ENCODE assay signal across 23 mouse cellular contexts in the genomic region with DNA sequence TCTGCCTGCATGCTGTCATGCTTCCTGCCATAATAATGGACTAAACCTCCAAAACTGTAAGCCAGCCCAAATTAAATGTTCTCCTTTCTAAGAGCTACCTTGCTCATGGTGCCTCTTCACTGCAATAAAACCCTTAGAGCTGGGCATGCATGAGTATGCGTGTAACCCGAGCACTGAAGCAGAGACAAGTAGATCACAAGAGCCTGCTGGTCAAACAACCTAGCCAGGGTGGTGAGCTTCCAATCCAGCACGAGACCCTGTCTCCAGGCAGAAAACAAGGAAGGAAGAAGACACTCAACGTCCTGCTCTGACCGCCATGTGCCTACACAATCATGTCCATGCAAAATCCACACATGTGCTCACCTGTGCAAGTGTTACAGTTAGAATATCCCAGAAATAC. TPM values are rescaled to one million over a fixed set of nuclear protein-coding genes. Genes with fewer than 3 reads are reported as not detected.
DNase-seq lines count a peak whose midpoint lies in the region; ATAC-seq and TF ChIP-seq lines count a peak whose summit lies in the region.
"Had no signal": no experiment of that assay in that cellular context is flagged by ENCODE, and none has a peak within 500 bp of the region (broad histone marks: within the 10 kb centered on the region; RNA-seq: fewer than 3 reads in every experiment).

No protein-coding gene starts in this region.

- 66% methylated on average over 5 of the region's 5 CpGs for WGBS in cerebellum, adult 2 months
- 79% methylated on average over 5 of the region's 5 CpGs for WGBS in intestine, embryonic 16.5 days
- WGBS in intestine, embryonic 15.5 days, result 79% methylated on average over 5 of the region's 5 CpGs
- WGBS in lung, embryonic 14.5 days, result 62% methylated on average over 5 of the region's 5 CpGs

- H3K27ac ChIP-seq in cerebellum, adult 2 months (ENCODE audit: insufficient read depth, low read length), result 0 out of 2 replicates have a peak overlapping the region, but pooled peaks have one; percentile 26
- H3K27ac ChIP-seq in intestine, embryonic 16.5 days (ENCODE audit: low read length), result peak overlapping the region; percentile 26; the same call in 1 of the 2 replicates
- H3K27ac ChIP-seq in intestine, embryonic 15.5 days, result no peak overlapping the region
- H3K27ac ChIP-seq in lung, embryonic 14.5 days (ENCODE audit: low read depth), result peak overlapping the region; percentile 42; the same call in 1 of the 2 replicates
- peak overlapping the region; percentile 3; the same call in 1 of the 2 replicates for H3K27ac ChIP-seq in bone marrow macrophage, adult 2 months (ENCODE audit: insufficient read depth, low read depth, low read length)
- H3K27ac ChIP-seq: embryonic facial prominence, embryonic 13.5 days; forebrain, embryonic 12.5 days; hindbrain, embryonic 15.5 days had no signal

- no peaks in the 10 kb centered on the region for H3K27me3 ChIP-seq in cerebellum, adult 2 months (ENCODE audit: control insufficient read depth, insufficient read depth, low read length)
- H3K27me3 ChIP-seq in intestine, embryonic 16.5 days (replicated peaks; ENCODE audit: control insufficient read depth, insufficient read depth, low read length), result no peaks in the 10 kb centered on the region
- H3K27me3 ChIP-seq in intestine, embryonic 15.5 days (replicated peaks), result no peaks in the 10 kb centered on the region
- H3K27me3 ChIP-seq in lung, embryonic 14.5 days (ENCODE audit: insufficient read depth, low read length), result no peaks in the 10 kb centered on the region
- H3K27me3 ChIP-seq: embryonic facial prominence, embryonic 13.5 days; forebrain, embryonic 12.5 days; heart, embryonic 12.5 days; hindbrain, embryonic 15.5 days had no signal

- H3K9me3 ChIP-seq in intestine, embryonic 16.5 days (ENCODE audit: control insufficient read depth, low read length), result no peaks in the 10 kb centered on the region
- no peaks in the 10 kb centered on the region for H3K9me3 ChIP-seq in intestine, embryonic 15.5 days
- H3K9me3 ChIP-seq in lung, embryonic 14.5 days (ENCODE audit: low read depth, low read length), result no peaks in the 10 kb centered on the region
- H3K9me3 ChIP-seq: embryonic facial prominence, embryonic 13.5 days; forebrain, embryonic 12.5 days; G1E; heart, embryonic 12.5 days; hindbrain, embryonic 15.5 days had no signal

- H3K4me2 ChIP-seq in intestine, embryonic 16.5 days (ENCODE audit: low read depth, low read length), result no peak overlapping the region
- no peak overlapping the region for H3K4me2 ChIP-seq in intestine, embryonic 15.5 days (replicated peaks)
- H3K4me2 ChIP-seq in lung, embryonic 14.5 days, result no peak overlapping the region
- H3K4me2 ChIP-seq: embryonic facial prominence, embryonic 13.5 days; forebrain, embryonic 12.5 days; heart, embryonic 12.5 days; hindbrain, embryonic 15.5 days had no signal

- no peak for TF ChIP-seq CTCF in cerebellum, adult 2 months (IDR thresholded peaks at IDR 0.05; ENCODE audit: borderline replicate concordance, insufficient read depth, low read depth, low read length)
- TF ChIP-seq CTCF in lung, embryonic 14.5 days (IDR thresholded peaks at IDR 0.05; ENCODE audit: low read depth), result no peak
- TF ChIP-seq CTCF in bone marrow macrophage, adult 2 months (IDR thresholded peaks at IDR 0.05; ENCODE audit: low read depth, low read length), result no peak

- no peaks in the 10 kb centered on the region for H3K36me3 ChIP-seq in intestine, embryonic 16.5 days (ENCODE audit: control insufficient read depth, insufficient read depth, low read length)
- H3K36me3 ChIP-seq in intestine, embryonic 15.5 days, result no peaks in the 10 kb centered on the region
- H3K36me3 ChIP-seq in lung, embryonic 14.5 days (ENCODE audit: insufficient read depth), result no peaks in the 10 kb centered on the region
- H3K36me3 ChIP-seq: embryonic facial prominence, embryonic 13.5 days; forebrain, embryonic 12.5 days; heart, embryonic 12.5 days; hindbrain, embryonic 15.5 days had no signal

- no peak for TF ChIP-seq POLR2A in cerebellum, adult 2 months (IDR thresholded peaks at IDR 0.05; ENCODE audit: borderline replicate concordance, insufficient read depth, low read length)
- no peak for TF ChIP-seq POLR2A in bone marrow macrophage, adult 2 months (IDR thresholded peaks at IDR 0.05; ENCODE audit: borderline replicate concordance, low read depth, low read length)

- H3K9ac ChIP-seq in intestine, embryonic 16.5 days (ENCODE audit: low read depth, low read length), result no peak overlapping the region
- H3K9ac ChIP-seq in intestine, embryonic 15.5 days, result no peak overlapping the region
- H3K9ac ChIP-seq in lung, embryonic 14.5 days, result no peak overlapping the region
- H3K9ac ChIP-seq: embryonic facial prominence, embryonic 13.5 days; forebrain, embryonic 12.5 days; heart, embryonic 12.5 days; hindbrain, embryonic 15.5 days had no signal

- no peak overlapping the region for H3K4me3 ChIP-seq in cerebellum, adult 2 months (replicated peaks; ENCODE audit: insufficient read depth, low read depth, low read length)
- no peak overlapping the region for H3K4me3 ChIP-seq in intestine, embryonic 16.5 days (ENCODE audit: low read length)
- no peak overlapping the region for H3K4me3 ChIP-seq in intestine, embryonic 15.5 days (replicated peaks)
- no peak overlapping the region for H3K4me3 ChIP-seq in lung, embryonic 14.5 days (ENCODE audit: low read depth, low read length)
- no peak overlapping the region for H3K4me3 ChIP-seq in bone marrow macrophage, adult 2 months (ENCODE audit: insufficient read depth, low read length)
- H3K4me3 ChIP-seq: embryonic facial prominence, embryonic 13.5 days; forebrain, embryonic 12.5 days; heart, embryonic 12.5 days; hindbrain, embryonic 15.5 days had no signal

- DNase-seq in cerebellum, adult 2 months, result no peak
- DNase-seq in cerebellum, adult 9-11 months, result no peak
- no peak for DNase-seq in lung, embryonic 14.5 days
- no peak for DNase-seq in lung, postnatal 10 days
- DNase-seq in frontal cortex, postnatal 36 days (ENCODE audit: low spot score in 2 of 2), result no peak
- DNase-seq: adrenal gland, adult 8-10 months; adrenal gland, postnatal 36 days; B cell, adult 2 months; cerebellum, adult 11 months; cerebellum, adult 9-10 months; cerebellum, postnatal 36 days; gastrocnemius, postnatal 14 days; heart, postnatal 36 days had no signal

- ATAC-seq in intestine, embryonic 16.5 days, result no peak
- ATAC-seq in intestine, embryonic 15.5 days, result no peak
- no peak for ATAC-seq in lung, embryonic 14.5 days (ENCODE audit: insufficient read depth)
- ATAC-seq: CD4-positive, CD25-positive, alpha-beta regulatory T cell, adult 4 months; forebrain, embryonic 16.5 days had no signal

- peaks cover 16% of the 10 kb centered on the region for H3K4me1 ChIP-seq in cerebellum, adult 2 months (ENCODE audit: control insufficient read depth, insufficient read depth, low read length)
- H3K4me1 ChIP-seq in intestine, embryonic 16.5 days (ENCODE audit: control insufficient read depth, insufficient read depth, low read length), result peaks cover 62% of the 10 kb centered on the region
- H3K4me1 ChIP-seq in intestine, embryonic 15.5 days (replicated peaks), result peaks cover 43% of the 10 kb centered on the region
- peaks cover 5% of the 10 kb centered on the region; the same call in 1 of the 2 replicates for H3K4me1 ChIP-seq in lung, embryonic 14.5 days (ENCODE audit: insufficient read depth)
- peaks cover 68% of the 10 kb centered on the region for H3K4me1 ChIP-seq in bone marrow macrophage, adult 2 months (ENCODE audit: control insufficient read depth, insufficient read depth, low read length)

RNA-seq across cellular contexts. Expression of a gene that starts 50.7 kb away (rescaled TPM):
- polyA plus RNA-seq in cerebellum, adult 2 months (2012; rRNA removed), result 104 and 105 TPM in 2 replicates
- polyA plus RNA-seq in intestine, embryonic 16.5 days (2015; fragmentation: Nextera tagmentation; extraction: Ambion mirVana), result 19.2 and 19.5 TPM in 2 replicates
- polyA plus RNA-seq in intestine, embryonic 15.5 days (2015; fragmentation: Nextera tagmentation; extraction: Ambion mirVana), result 50.9 and 53.9 TPM in 2 replicates
- 87.5 and 94.6 TPM in 2 replicates for polyA plus RNA-seq in lung, embryonic 14.5 days (2014; fragmentation: Nextera tagmentation; extraction: Ambion mirVana)
- 76.2 and 79.2 TPM in 2 replicates for polyA plus RNA-seq in bone marrow macrophage, adult 2 months (2012; ENCODE audit: insufficient read depth, insufficient read length, missing spikeins)
